15 mouse cellular contexts compared by ENCODE assay signal in genomic region chr8:86324542-86324941, GRCm38 (mm10).
A peak's percentile ranks its signal among the peaks of the same experiment; 100 is the strongest.
DNase-seq lines count a peak whose midpoint lies in the region; ATAC-seq and TF ChIP-seq lines count a peak whose summit lies in the region.
"Had no signal": no experiment of that assay in that cellular context is flagged by ENCODE, and none has a peak within 500 bp of the region (broad histone marks: within the 10 kb centered on the region; RNA-seq: fewer than 3 reads in every experiment).

No protein-coding gene starts in this region.

- no peak overlapping the region for H3K4me2 ChIP-seq in forebrain, embryonic 13.5 days
- no peak overlapping the region for H3K4me2 ChIP-seq in forebrain, embryonic 14.5 days (ENCODE audit: low read length)
- no peak overlapping the region for H3K4me2 ChIP-seq in midbrain, embryonic 11.5 days
- no peak overlapping the region for H3K4me2 ChIP-seq in hindbrain, embryonic 13.5 days
- no peak overlapping the region for H3K4me2 ChIP-seq in myocyte (ENCODE audit: low read depth)
- no peak overlapping the region for H3K4me2 ChIP-seq in kidney, embryonic 14.5 days (replicated peaks; ENCODE audit: low read depth, low read length)
- H3K4me2 ChIP-seq: lung, embryonic 15.5 days had no signal

- no peak for TF ChIP-seq POLR2A in myocyte (IDR thresholded peaks at IDR 0.05; ENCODE audit: insufficient read length, low read depth)

- ATAC-seq in forebrain, embryonic 13.5 days: no peak
- ATAC-seq in forebrain, embryonic 14.5 days: no peak
- no peak for ATAC-seq in midbrain, embryonic 11.5 days (ENCODE audit: low FRiP score)
- no peak for ATAC-seq in hindbrain, embryonic 13.5 days (ENCODE audit: low FRiP score)
- no peak for ATAC-seq in kidney, embryonic 14.5 days (ENCODE audit: low FRiP score, low TSS enrichment)
- ATAC-seq: Patski had no signal

- no peaks in the 10 kb centered on the region for H3K36me3 ChIP-seq in forebrain, embryonic 13.5 days (ENCODE audit: poor library complexity, severe bottlenecking)
- no peaks in the 10 kb centered on the region for H3K36me3 ChIP-seq in forebrain, embryonic 14.5 days (ENCODE audit: control insufficient read depth, insufficient read depth, low read length)
- H3K36me3 ChIP-seq in midbrain, embryonic 10.5 days: no peaks in the 10 kb centered on the region
- H3K36me3 ChIP-seq in midbrain, embryonic 11.5 days (ENCODE audit: control insufficient read depth, insufficient read depth, low read length): no peaks in the 10 kb centered on the region
- H3K36me3 ChIP-seq in hindbrain, embryonic 13.5 days: no peaks in the 10 kb centered on the region
- no peaks in the 10 kb centered on the region for H3K36me3 ChIP-seq in myocyte (ENCODE audit: control insufficient read depth, insufficient read depth)
- no peaks in the 10 kb centered on the region for H3K36me3 ChIP-seq in kidney, embryonic 14.5 days (ENCODE audit: control insufficient read depth, insufficient read depth, low read length)
- H3K36me3 ChIP-seq: heart, embryonic 10.5 days; lung, embryonic 15.5 days had no signal

- no peak for DNase-seq in forebrain, embryonic 14.5 days (ENCODE audit: low spot score)
- no peak for DNase-seq in midbrain, embryonic 10.5 days (ENCODE audit: low spot score)
- DNase-seq in midbrain, embryonic 11.5 days (ENCODE audit: low spot score, missing footprints): no peak
- DNase-seq in adrenal gland, postnatal 25 days: no peak
- DNase-seq: gastrocnemius, postnatal 14 days; kidney, adult 18-20 months had no signal

- H3K9ac ChIP-seq in forebrain, embryonic 13.5 days: no peak overlapping the region
- H3K9ac ChIP-seq in forebrain, embryonic 14.5 days (ENCODE audit: low read length): no peak overlapping the region
- H3K9ac ChIP-seq in midbrain, embryonic 11.5 days (ENCODE audit: low read length): no peak overlapping the region
- H3K9ac ChIP-seq in hindbrain, embryonic 13.5 days: no peak overlapping the region
- H3K9ac ChIP-seq in kidney, embryonic 14.5 days (ENCODE audit: low read depth, low read length): no peak overlapping the region
- H3K9ac ChIP-seq: lung, embryonic 15.5 days had no signal

- no peak overlapping the region for H3ac ChIP-seq in myocyte (ENCODE audit: control insufficient read depth, insufficient read length)

- H3K9me3 ChIP-seq in forebrain, embryonic 13.5 days (replicated peaks): no peaks in the 10 kb centered on the region
- no peaks in the 10 kb centered on the region for H3K9me3 ChIP-seq in forebrain, embryonic 14.5 days (replicated peaks; ENCODE audit: control insufficient read depth, low read length)
- no peaks in the 10 kb centered on the region for H3K9me3 ChIP-seq in midbrain, embryonic 10.5 days (replicated peaks)
- no peaks in the 10 kb centered on the region for H3K9me3 ChIP-seq in midbrain, embryonic 11.5 days (ENCODE audit: control insufficient read depth, low read length)
- H3K9me3 ChIP-seq in hindbrain, embryonic 13.5 days: no peaks in the 10 kb centered on the region
- H3K9me3 ChIP-seq in kidney, embryonic 14.5 days (ENCODE audit: control insufficient read depth, low read length): no peaks in the 10 kb centered on the region
- H3K9me3 ChIP-seq: heart, embryonic 10.5 days; lung, embryonic 15.5 days had no signal

- H3K27me3 ChIP-seq in forebrain, embryonic 13.5 days: peaks cover 24% of the 10 kb centered on the region
- H3K27me3 ChIP-seq in forebrain, embryonic 14.5 days (replicated peaks; ENCODE audit: control insufficient read depth, insufficient read depth, low read length): no peaks in the 10 kb centered on the region; the same call in 1 of the 2 replicates
- H3K27me3 ChIP-seq in midbrain, embryonic 10.5 days (ENCODE audit: low read depth, poor library complexity, severe bottlenecking): peaks cover 11% of the 10 kb centered on the region; the same call in 1 of the 2 replicates
- no peaks in the 10 kb centered on the region for H3K27me3 ChIP-seq in midbrain, embryonic 11.5 days (ENCODE audit: control insufficient read depth, insufficient read depth, low read length)
- no peaks in the 10 kb centered on the region for H3K27me3 ChIP-seq in hindbrain, embryonic 13.5 days
- H3K27me3 ChIP-seq in myocyte (ENCODE audit: control insufficient read depth, insufficient read depth, insufficient read length): no peaks in the 10 kb centered on the region
- no peaks in the 10 kb centered on the region for H3K27me3 ChIP-seq in kidney, embryonic 14.5 days (ENCODE audit: control insufficient read depth, insufficient read depth, low read length)
- H3K27me3 ChIP-seq: CH12.LX; lung, embryonic 15.5 days; Patski had no signal

- peak overlapping the region; percentile 45; the same call in 1 of the 2 replicates for H3K27ac ChIP-seq in forebrain, embryonic 13.5 days
- no peak overlapping the region for H3K27ac ChIP-seq in forebrain, embryonic 14.5 days (ENCODE audit: low read depth, low read length)
- H3K27ac ChIP-seq in midbrain, embryonic 10.5 days (replicated peaks): 0 out of 2 replicates have a peak overlapping the region, but pooled peaks have one; percentile 13
- H3K27ac ChIP-seq in midbrain, embryonic 11.5 days (ENCODE audit: low read depth, low read length): no peak overlapping the region
- H3K27ac ChIP-seq in hindbrain, embryonic 13.5 days: peak overlapping the region; percentile 74
- H3K27ac ChIP-seq in kidney, embryonic 14.5 days (ENCODE audit: low read depth, low read length): no peak overlapping the region
- H3K27ac ChIP-seq: heart, embryonic 10.5 days; lung, embryonic 15.5 days had no signal

- no peaks in the 10 kb centered on the region for H3K79me2 ChIP-seq in myocyte (ENCODE audit: control insufficient read depth, insufficient read depth)

- no peak overlapping the region for H3K4me3 ChIP-seq in forebrain, embryonic 13.5 days
- H3K4me3 ChIP-seq in forebrain, embryonic 14.5 days (ENCODE audit: low read depth, low read length): no peak overlapping the region
- no peak overlapping the region for H3K4me3 ChIP-seq in midbrain, embryonic 10.5 days
- H3K4me3 ChIP-seq in midbrain, embryonic 11.5 days (ENCODE audit: low read depth, low read length): no peak overlapping the region
- no peak overlapping the region for H3K4me3 ChIP-seq in hindbrain, embryonic 13.5 days
- H3K4me3 ChIP-seq in myocyte: no peak overlapping the region
- H3K4me3 ChIP-seq in kidney, embryonic 14.5 days (ENCODE audit: low read length): no peak overlapping the region
- H3K4me3 ChIP-seq: erythroblast, embryonic 14.5 days; heart, embryonic 10.5 days; lung, embryonic 15.5 days had no signal

- WGBS in forebrain, embryonic 13.5 days: 68% methylated on average over 4 of the region's 4 CpGs
- 63% methylated on average over 4 of the region's 4 CpGs for WGBS in forebrain, embryonic 14.5 days
- WGBS in midbrain, embryonic 10.5 days: 86% methylated on average over 4 of the region's 4 CpGs
- WGBS in midbrain, embryonic 11.5 days: 77% methylated on average over 4 of the region's 4 CpGs
- 60% methylated on average over 4 of the region's 4 CpGs for WGBS in hindbrain, embryonic 13.5 days
- 51% methylated on average over 4 of the region's 4 CpGs for WGBS in kidney, embryonic 14.5 days

- H3K4me1 ChIP-seq in forebrain, embryonic 13.5 days: peaks cover 12% of the 10 kb centered on the region
- H3K4me1 ChIP-seq in forebrain, embryonic 14.5 days (ENCODE audit: control insufficient read depth, insufficient read depth, low read length): peaks cover 9% of the 10 kb centered on the region
- H3K4me1 ChIP-seq in midbrain, embryonic 10.5 days: peaks cover 17% of the 10 kb centered on the region
- H3K4me1 ChIP-seq in midbrain, embryonic 11.5 days (ENCODE audit: control insufficient read depth, insufficient read depth, low read length): no peaks in the 10 kb centered on the region
- H3K4me1 ChIP-seq in hindbrain, embryonic 13.5 days (replicated peaks): peaks cover 31% of the 10 kb centered on the region
- H3K4me1 ChIP-seq in kidney, embryonic 14.5 days (ENCODE audit: control insufficient read depth, insufficient read depth, low read length): no peaks in the 10 kb centered on the region
- H3K4me1 ChIP-seq: heart, embryonic 10.5 days; lung, embryonic 15.5 days had no signal

TF ChIP-seq in myocyte, 11 proteins besides CTCF, POLR2A, EP300 and RAD21:
- TF ChIP-seq MYOG (IDR thresholded peaks at IDR 0.05; ENCODE audit: control insufficient read depth in 1 of 3, insufficient read depth in 1 of 3, insufficient read length in 2 of 3, low read depth in 2 of 3) (no peak), REST (IDR thresholded peaks at IDR 0.05; ENCODE audit: insufficient read depth, insufficient read length) (no peak), CEBPB (IDR thresholded peaks at IDR 0.05; ENCODE audit: insufficient read depth, poor library complexity, severe bottlenecking) (0 out of 2 replicates have a peak, but pooled peaks have one; percentile 20), USF1 (IDR thresholded peaks at IDR 0.05; ENCODE audit: low read depth) (no peak)

Comparison
In these comparisons a context has a peak if more than half of its experiments do, and no peak if none do; other contexts are left out.
1. H3K27ac ChIP-seq: peak in forebrain, embryonic 13.5 days (single experiment), midbrain, embryonic 10.5 days (single experiment) and hindbrain, embryonic 13.5 days (single experiment); none in forebrain, embryonic 14.5 days (single experiment), midbrain, embryonic 11.5 days (single experiment) and kidney, embryonic 14.5 days (single experiment).